Mouse (Mus musculus): Measurements from ENCODE around the gene B3glct. TPM values are rescaled to one million over a fixed set of nuclear protein-coding genes. Genes with fewer than 3 reads are reported as not detected.

The B3glct gene
- polyA plus RNA-seq (2012; rRNA removed): 0.98 and 1.8 TPM in 2 replicates

GRCm38 (mm10) chr5:149678100-149678989 lies at the start of gene B3glct:
Gene B3glct (plus strand): TSS chr5:149678230.

DNA sequence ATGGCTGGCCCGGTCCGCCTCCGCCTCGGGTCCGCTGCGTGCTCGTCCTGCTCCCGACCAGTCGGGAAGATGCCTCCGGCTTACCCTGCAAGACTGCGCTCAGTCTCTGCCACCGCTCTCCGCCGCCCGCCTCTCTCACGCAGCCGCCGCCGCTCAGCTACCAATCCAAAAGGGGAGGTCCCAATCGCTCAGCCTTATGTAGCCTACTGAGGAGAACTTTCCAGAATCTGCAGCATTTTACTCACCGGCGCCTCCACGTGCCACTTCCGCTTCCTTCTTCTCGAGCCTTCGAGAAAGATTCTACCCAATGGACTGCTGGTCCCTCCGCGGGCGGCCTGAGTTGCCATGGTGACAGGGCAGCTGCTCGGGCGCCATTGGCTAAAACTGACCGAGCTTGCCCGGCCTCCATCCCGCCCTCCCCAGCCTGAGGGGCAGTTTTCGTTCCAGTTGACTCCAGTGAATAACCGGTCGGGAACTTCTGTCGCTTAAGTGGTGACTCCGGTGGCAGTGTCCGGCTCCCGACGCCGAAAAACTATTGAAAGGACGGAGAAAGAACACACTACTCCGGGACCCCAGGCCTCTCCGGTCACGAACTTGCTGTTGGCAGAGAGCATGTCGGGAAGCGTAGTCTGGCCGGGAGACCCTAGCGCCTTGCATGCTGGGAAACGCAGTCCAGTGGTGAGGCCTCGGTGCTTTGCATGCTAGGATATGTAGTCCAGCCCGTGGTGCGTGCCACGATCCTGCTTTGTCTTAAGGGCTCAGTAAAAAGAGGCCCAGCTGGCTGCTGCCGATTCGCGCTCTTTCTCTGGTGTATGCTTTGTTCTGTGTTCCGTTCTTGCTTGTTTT lies 41.7 kb upstream of the B3glct start, which contains the start of gene Hsph1:
Gene Hsph1 (minus strand): TSS at position 302 of the 846 bp plus-strand sequence.

Other genes starting within 250 kb of the B3glct start
- gene Tex26, start 238.6 kb upstream of the B3glct start, polyA plus RNA-seq (2012; rRNA removed): not detected in 2 replicates
- 0.03 TPM in 1 of 2 replicates, not detected in the other for gene Wdr95, start 149.6 kb upstream of the B3glct start, polyA plus RNA-seq (2012; rRNA removed)
- gene Hsph1, start 41.9 kb upstream of the B3glct start, polyA plus RNA-seq (2012; rRNA removed): 1.6 and 2.8 TPM in 2 replicates

Data from stomach, adult 2 months (tissue).